Mouse (Mus musculus): ENCODE measurements around the gene Fbxw27. TPM values are rescaled to one million over a fixed set of nuclear protein-coding genes. Genes with fewer than 3 reads are reported as not detected.
"Not testable (repeated sequence)": the region's sequence is repeated elsewhere in the genome, so short reads cannot be mapped to it uniquely, and the experiment has no call there.

Fbxw27 gene
- not detected for total RNA-seq (2021)
- long read RNA-seq, experiment 1 = 0 reads
- long read RNA-seq, experiment 2 = 0 reads

DNA sequence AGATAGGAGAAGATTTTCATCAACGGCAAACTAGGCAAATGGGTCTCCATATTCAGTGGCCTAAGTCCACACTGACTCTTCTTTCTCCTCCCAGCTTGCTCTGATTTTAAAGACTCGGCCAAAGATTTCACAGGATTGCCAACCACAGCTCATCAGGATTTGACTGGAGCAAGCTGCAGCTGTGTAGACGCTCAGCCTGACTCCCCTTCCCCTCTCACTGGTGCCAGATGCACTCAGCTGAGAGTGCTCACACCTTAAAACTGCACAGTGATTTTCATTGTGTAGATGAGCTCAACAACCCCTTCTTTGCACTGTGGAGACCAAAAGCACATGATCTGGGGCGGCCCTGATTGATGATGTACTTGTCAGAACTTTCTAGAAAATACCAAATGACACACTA is at the start of gene Fbxw27:
Gene Fbxw27, minus strand, starts transcription at position 101 of the 400 bp plus-strand sequence.
- not testable (repeated sequence) for DNase-seq

DNA sequence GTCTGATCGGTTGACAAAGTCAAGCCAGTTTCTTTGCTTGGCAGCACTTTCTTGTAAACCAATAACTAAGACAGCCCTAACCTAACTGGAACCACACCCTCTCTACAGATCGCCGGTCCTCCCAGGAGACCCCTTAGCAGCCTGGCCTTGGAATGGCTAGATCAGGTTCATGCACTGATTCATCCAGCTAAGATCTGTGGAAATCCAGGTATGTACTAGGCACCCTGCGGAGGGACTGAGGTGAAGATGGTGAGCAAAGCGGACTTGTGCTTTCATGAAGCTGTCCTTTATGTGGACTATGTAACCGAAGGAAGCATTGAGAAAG is 42.6 kb upstream of the Fbxw27 start:
- DNase-seq = no peak

DNA sequence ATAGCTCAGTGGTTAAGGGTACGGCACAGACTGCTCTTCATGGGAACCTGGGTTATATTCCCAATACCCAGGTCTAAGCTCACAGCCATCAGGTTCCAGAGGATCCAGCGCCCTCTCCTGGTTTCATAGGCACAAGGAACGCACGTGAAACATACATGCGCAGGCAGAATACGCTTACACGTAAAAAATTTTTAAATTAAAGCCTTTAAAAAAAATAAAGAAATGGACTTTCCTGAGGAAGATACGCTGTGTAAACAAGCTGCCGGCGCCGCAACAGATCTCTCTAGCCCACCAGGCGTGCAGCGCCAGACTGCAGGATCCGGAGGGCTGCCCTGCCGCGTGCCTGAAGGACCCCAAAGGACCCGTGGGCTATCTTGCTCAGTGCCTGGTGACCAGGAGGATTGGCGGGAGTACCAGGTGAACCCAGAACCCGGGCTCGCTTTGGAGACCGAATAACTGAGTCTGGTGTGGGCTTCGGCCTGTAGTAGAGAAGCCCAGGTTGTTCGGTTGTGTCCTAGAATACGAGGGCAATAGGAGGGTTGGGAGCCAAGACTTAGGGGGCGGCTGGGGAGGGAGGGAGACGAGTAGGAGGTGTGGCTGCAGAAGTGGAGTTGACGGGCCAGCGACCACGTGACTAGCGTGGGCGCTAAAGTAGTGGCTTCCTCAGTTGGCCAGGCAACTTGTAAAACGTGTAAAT is 42.1 kb upstream of the Fbxw27 start, which contains the start of gene Nme6:
Gene Nme6, plus strand, starts transcription at position 359 of the 697 bp plus-strand sequence.
- DNase-seq = peak; percentile 82

DNA sequence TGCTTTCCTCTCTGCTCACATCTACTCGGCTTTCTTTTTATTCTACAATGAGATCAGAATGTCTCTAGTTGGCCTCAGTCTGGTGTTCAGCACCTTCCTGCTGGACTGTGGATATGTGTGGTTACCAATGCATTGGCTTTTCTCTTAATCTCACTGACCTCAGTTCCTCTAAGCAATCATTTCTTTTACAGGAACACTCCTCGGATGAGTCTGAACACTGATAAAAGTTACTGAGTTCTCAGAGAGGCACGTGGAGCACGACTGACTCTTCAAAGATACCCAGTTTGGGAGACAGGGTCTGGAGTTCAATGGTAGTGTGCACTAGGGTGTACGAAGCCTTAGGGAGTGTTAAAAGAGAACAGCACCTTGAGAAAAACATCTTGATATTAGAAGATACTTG is 35.7 kb upstream of the Fbxw27 start:
- no peak for DNase-seq

DNA sequence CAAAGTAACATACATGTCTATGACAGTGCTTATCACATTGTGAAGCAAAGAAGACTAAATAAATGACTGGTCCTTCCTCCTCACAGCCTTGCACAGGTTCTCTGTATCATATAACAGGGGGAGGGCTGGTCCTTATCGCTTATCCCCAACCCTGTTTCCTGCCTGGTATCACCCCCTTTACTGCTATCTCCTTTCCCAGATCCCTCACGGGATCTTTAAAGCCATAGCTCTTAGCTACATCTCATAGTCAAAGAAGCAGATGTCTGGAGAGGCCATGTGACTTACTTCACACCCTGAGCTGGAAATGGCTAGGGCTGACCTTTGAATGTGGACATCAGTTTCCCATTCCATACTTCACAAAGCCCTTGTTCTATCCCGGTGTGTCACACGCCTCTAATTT is 35.3 kb upstream of the Fbxw27 start:
- no peak for DNase-seq

DNA sequence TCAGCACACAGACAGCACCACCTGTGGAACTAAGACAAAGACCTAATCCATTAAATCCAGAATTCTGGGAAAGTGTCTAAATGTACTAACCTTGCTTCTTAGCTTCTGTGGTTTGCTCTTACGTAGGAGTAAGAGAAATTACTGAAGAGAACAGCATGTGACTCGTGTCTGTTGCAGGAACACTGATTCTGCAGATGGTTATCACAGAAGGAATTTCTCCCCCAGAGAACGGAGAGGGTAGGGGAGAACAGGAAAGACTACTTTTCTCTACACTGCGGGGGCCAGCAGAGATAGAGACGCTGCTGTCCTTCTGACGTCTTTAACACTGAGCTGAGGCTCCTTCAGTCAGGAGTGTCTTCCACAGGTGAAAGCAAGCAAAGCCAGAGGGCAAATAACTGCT is 25.9 kb upstream of the Fbxw27 start:
- no peak for DNase-seq

DNA sequence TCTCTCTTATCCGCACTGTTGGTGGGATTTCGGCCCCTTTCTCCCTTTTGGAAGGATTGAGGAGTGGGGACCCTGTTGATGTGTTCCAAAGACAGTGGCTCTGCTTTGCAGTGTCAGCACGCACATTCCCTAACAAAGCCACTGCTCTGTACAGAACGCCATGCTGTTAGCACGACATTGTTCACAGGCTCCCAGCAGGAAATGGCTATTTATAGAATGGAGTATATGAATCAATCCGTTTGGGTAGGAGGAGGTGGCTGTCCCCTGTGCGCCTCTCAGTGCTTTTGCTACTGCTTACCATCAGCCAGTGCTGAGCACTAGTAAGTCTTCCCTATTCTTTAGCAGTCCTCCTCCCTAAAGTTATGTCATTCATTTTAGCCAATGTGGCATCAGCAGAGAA is 23.0 kb upstream of the Fbxw27 start:
- DNase-seq = no peak

DNA sequence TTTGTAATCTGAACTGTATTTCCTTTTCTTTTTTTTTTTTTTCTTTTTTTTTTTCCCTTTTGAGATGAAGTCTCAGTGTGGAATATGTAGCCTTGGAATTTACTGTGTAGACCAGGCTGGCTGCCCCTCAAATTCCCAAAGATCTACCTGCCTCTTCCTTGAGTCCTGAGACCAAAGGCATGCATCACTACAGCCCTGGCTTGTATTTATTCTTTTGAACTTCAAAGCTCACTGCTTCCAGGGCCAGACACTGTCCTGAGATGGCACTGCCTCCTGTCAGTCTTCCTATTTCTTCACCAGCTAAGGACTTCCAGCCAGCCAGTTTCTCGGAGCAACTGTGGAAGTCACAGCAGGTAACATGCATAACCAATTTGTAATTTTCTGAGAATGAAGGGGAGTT is 21.5 kb upstream of the Fbxw27 start, which contains the start of gene Spink8:
Gene Spink8, plus strand, starts transcription at position 301 of the 400 bp plus-strand sequence.
- DNase-seq = no peak

DNA sequence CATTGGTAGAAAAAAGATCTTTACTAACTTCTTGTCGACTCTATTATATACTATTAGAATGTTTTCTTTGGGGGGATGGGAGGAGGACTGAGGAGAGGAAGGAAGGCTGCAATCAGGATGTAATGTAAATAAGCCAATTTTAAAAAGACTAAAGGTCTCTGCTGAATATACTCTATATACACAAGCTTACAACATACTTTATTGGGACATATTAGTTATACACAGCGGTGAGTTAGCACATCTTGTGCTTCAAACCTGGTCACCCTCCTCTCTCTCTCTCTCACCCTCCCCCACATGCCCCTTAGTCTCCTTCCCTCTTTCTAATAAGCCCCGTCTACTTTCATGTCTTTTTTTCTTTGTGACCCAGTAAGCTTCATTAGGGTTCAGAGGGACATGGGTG is 17.4 kb upstream of the Fbxw27 start:
- DNase-seq = no peak

DNA sequence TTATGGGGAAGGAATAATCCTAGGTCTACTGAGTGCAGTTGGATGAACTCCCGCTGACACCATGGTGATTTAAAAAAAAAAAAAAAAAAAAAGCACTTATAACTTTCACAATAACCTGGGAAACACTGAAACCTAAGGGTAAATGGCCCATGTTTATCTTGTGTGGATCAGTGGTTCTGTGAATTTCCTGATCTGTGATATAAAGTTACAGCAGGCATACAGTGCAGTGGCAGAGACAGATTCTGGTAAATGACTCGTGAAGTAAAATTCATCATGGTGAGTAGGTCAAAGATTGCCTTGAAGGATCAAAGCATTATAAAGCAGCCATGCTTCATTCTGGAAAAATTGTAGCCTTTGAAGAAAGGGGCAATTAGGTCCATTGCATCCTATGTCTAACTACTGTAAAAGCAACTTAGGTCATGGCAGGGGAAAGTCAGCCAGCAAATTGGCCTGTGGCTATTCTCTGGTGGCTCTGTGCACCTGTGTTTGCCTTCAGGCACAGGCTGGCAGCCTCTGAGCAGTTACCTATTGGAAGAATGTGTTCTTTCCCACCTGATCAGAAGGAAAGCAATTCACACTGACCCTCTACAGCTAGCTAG is 16.3 kb upstream of the Fbxw27 start:
- no peak for DNase-seq

DNA sequence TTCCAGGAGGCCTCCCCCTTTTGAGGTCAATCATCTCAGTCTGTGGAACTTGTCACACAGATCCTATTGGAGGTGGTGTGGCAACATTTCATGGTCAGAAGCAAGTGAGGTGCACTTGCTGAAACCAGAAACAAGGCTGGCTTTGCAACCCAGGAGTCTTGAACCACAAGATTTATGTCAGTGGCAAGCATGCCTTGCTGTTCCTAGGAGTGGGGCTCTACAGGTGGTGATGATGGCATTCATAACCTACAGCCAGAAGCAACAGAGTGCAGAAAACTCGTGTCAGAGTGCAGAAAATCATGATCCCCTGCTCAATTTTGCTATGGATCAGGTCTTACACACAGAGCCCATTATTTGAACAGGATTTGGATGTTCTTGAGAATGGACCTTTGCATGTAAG is 15.8 kb upstream of the Fbxw27 start:
- no peak for DNase-seq

DNA sequence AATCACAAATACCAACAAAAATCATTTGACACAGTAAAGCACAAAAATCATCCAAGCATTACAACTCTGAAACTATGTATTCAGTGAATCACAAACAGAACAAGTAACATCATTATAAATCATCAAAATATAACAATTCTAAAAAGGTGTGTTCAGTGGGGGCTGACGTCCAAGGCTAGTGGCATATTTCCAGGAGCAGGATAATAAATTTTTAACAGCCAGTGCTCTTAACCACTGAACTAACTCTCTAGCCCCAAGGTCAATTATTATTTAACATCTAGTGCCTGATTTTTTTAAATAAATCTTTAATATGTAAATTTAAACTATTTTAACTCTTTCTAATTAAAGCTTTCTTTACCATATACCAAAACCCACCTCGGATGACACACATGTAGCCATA is 15.1 kb upstream of the Fbxw27 start:
- DNase-seq = not testable (repeated sequence)

DNA sequence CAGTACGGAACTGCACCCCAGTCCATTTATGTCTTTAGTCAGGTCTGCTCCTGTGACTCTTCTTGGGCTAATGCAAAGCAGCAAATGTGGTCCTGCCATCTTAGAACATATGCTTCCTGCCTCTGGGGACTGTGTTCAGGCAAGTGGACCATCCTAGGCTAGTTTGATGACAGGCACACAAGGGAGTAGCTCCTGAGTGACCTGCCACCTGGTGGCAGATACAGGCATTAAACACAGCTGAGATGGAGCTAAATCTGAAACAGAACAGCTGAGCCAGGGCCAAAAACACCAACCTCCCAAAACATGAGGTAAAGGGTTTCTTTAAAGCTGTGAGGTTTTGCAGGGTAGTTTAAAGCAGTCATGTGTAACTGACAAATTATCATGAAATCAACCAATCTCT is 7.6 kb upstream of the Fbxw27 start:
- no peak for DNase-seq

DNA sequence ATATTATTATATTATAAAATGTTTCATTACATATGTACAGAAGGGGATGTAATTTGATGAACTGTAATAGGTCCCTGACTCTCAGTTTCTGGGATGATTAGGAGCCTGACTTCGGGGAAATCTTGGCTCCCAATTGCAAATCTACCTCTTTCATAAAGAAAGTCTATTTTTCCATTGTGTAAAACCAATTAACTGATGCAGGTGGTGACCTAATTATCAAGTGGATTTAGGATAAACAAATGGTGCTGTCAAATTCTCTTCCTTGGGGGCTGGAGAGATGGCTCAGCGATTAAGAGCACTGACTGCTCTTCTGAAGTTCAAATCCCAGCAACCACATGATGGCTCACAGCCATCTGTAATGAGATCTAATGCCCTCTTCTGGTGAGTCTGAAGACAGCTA is 5.3 kb upstream of the Fbxw27 start:
- no peak for DNase-seq

DNA sequence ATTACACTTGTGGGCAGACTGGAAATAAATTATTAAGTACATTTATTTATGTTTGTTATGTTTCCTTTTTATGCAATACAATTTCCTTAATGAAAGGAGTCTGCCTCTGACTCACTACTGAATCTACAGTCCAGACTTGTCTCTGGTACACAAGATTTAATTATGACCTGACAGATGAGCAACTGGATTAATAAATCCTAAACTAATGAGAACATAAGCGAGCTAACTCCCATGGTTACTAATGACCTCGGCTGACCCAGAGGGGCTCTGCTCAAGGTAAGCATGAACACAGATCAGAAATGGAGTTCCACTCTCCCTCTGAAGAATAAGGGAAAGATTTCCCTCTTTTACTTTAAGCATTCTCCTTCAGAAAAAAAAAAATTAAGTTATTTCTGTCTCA is 4.8 kb upstream of the Fbxw27 start:
- DNase-seq = no peak

DNA sequence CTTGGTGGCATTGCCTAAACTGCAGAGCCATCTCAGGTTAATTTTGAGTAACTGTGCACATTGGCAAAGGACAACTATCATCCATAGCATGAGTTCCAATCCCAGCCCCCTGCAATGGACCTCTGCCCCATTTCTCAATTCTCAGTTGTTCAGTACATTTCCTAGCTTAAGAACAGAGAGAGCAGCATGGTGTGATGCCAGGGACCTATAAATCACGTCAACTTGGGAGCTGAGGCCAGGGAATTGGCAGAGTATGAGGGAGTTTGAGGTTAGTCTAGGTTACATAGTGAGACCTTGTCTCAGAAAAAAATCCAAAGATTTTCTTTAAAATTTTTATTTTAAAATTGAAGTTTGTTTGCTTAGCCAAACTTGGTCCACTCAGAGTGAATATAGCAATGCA is 23.6 kb downstream of the Fbxw27 start:
- not testable (repeated sequence) for DNase-seq

DNA sequence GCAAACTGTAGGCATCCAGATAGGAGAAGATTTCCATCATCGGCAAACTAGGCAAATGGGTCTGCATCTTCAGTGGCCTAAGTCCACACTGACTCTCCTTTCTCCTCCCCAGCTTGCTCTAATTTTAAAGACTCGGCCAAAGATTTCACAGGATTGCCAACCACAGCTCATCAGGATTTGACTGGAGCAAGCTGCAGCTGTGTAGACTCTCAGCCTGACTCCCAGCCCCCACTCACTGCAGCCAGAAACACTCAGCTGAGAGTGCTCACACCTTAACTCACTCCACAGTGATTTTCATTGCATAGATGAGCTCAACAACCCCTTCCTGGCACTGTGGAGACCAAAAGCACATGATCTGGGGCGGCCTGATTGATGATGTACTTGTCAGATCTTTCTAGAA is 44.5 kb downstream of the Fbxw27 start, which contains the start of gene Fbxw26:
Gene Fbxw26, minus strand, starts transcription at position 101 of the 400 bp plus-strand sequence.
- not testable (repeated sequence) for DNase-seq

Other genes starting within 250 kb of the Fbxw27 start
- gene Fbxw15, start 222.4 kb downstream of the Fbxw27 start, total RNA-seq (2021) = not detected
- gene Fbxw24, start 164.6 kb downstream of the Fbxw27 start, total RNA-seq (2021) = not detected
- not detected for gene Fbxw25, start 126.0 kb downstream of the Fbxw27 start, total RNA-seq (2021)
- not detected for gene Fbxw18, start 88.0 kb downstream of the Fbxw27 start, total RNA-seq (2021)
- gene Fbxw26, start 44.6 kb downstream of the Fbxw27 start, total RNA-seq (2021) = not detected
- not detected for gene Spink8, start 21.6 kb upstream of the Fbxw27 start, total RNA-seq (2021)
- gene Nme6, start 42.1 kb upstream of the Fbxw27 start, total RNA-seq (2021) = 10 to 100 TPM; 23.5 to 23.7 TPM
- gene Camp, start 58.9 kb upstream of the Fbxw27 start, total RNA-seq (2021) = 1 to 10 TPM in 1 of 2 experiments, not detected in 1; 7.8 TPM
- 1 to 10 TPM; 6.2 to 9.2 TPM for gene Cdc25a, start 84.9 kb upstream of the Fbxw27 start, total RNA-seq (2021)
- gene Map4, start 140.8 kb upstream of the Fbxw27 start, total RNA-seq (2021) = 100 to 1,000 TPM; 466 to 507 TPM